Comparison of ENCODE assay signal across 8 mouse cellular contexts in the genomic region with DNA sequence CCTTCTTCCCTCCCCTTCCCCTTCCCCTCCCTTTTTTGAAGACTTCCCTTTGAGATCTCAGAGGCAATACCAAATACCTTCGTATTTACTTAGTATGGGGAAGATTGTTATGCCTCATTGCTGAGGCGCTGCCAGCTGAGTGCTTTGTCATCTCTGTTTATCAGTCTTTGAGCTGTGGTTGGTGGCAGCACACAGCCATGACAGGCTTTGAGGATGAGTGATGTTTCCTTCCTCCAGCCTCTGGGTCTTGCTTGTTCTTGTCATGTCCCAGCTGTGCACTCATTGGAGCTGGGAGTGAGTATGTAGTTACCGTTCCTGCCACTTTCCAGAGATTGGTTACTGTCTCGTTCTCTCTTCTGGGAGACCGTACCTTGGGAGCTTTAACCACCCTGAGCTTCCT. TPM values are rescaled to one million over a fixed set of nuclear protein-coding genes. Genes with fewer than 3 reads are reported as not detected.
DNase-seq lines count a peak whose midpoint lies in the region.
"Had no signal": no experiment of that assay in that cellular context is flagged by ENCODE, and none has a peak within 500 bp of the region (broad histone marks: within the 10 kb centered on the region; RNA-seq: fewer than 3 reads in every experiment).

No protein-coding gene starts in this region.

- peak; percentile 11 for DNase-seq in urinary bladder, postnatal 14 days (ENCODE audit: low spot score)
- no peak for DNase-seq in urinary bladder, adult 2 months (ENCODE audit: low spot score)
- peak; percentile 60 for DNase-seq in c-Kit-positive CD71-positive TER-119-positive erythroid progenitor cells, embryonic 14.5 days (ENCODE audit: low spot score)
- peak; percentile 71 for DNase-seq in lung, postnatal 25 days (ENCODE audit: low spot score)
- DNase-seq in urinary bladder, postnatal 10 days (ENCODE audit: low spot score) = no peak
- no peak for DNase-seq in frontal cortex, postnatal 14 days (ENCODE audit: low spot score in 2 of 2)
- no peak for DNase-seq in cerebellum, postnatal 10 days
- DNase-seq: cerebellum, adult 11-12 months had no signal

RNA-seq across cellular contexts. Expression of a gene that starts 9.1 kb away (rescaled TPM):
- 32.8 and 39.3 TPM in 2 replicates for polyA plus RNA-seq in urinary bladder, adult 2 months (2012; rRNA removed)

RNA-seq across cellular contexts. Expression of a gene that starts 15.2 kb away (rescaled TPM):
- 6.4 and 7.4 TPM in 2 replicates for polyA plus RNA-seq in urinary bladder, adult 2 months (2012; rRNA removed)

RNA-seq across cellular contexts. Expression of a gene that starts 39.9 kb away (rescaled TPM):
- 25.4 and 26.2 TPM in 2 replicates for polyA plus RNA-seq in urinary bladder, adult 2 months (2012; rRNA removed)

Comparison
In these comparisons a context has a peak if more than half of its experiments do, and no peak if none do; other contexts are left out.
1. DNase-seq: peak in urinary bladder, postnatal 14 days (single experiment), c-Kit-positive CD71-positive TER-119-positive erythroid progenitor cells, embryonic 14.5 days (single experiment) and lung, postnatal 25 days (single experiment); none in urinary bladder, adult 2 months (single experiment), urinary bladder, postnatal 10 days (single experiment), frontal cortex, postnatal 14 days (0 of 2) and cerebellum, postnatal 10 days (0 of 2).